Mouse (Mus musculus) heart, postnatal 14 days (tissue): ENCODE measurements around the gene Mkrn2. TPM values are rescaled to one million over a fixed set of nuclear protein-coding genes. Genes with fewer than 3 reads are reported as not detected.

ENCODE experiments used
- total RNA-seq, 2 experiments: library from RNA; stranded (reverse); gene quantifications; 2 replicates each; pipeline ENCODE4 v1.2.3; 2021

Mkrn2 gene
- total RNA-seq, 2 experiments from 2014 or later: 35.4 to 36.0 TPM

Other genes starting within 250 kb of the Mkrn2 start
- gene Pparg, start 241.0 kb upstream of the Mkrn2 start, total RNA-seq: 10 to 100 TPM; 14.1 to 21.6 TPM
- 1 to 10 TPM; 7.0 to 7.5 TPM for gene Tsen2, start 57.2 kb upstream of the Mkrn2 start, total RNA-seq
- under 1 TPM; 0.22 TPM for gene Mkrn2os, start 9.3 kb upstream of the Mkrn2 start, total RNA-seq
- gene Raf1, start 74.7 kb downstream of the Mkrn2 start, total RNA-seq: 100 to 1,000 TPM; 106 to 112 TPM
- under 1 TPM in 1 of 2 experiments, not detected in 1; 0.36 TPM for gene Tmem40, start 160.5 kb downstream of the Mkrn2 start, total RNA-seq
- gene Cand2, start 172.6 kb downstream of the Mkrn2 start, total RNA-seq: 10 to 100 TPM; 64.5 to 71.6 TPM
- 100 to 1,000 TPM; 618 to 675 TPM for gene Rpl32, start 206.8 kb downstream of the Mkrn2 start, total RNA-seq
- under 1 TPM; 0.56 to 0.76 TPM for gene Efcab12, start 236.5 kb downstream of the Mkrn2 start, total RNA-seq